Mouse (Mus musculus): ENCODE data around the gene Cyp26c1.

The Cyp26c1 gene

DNA sequence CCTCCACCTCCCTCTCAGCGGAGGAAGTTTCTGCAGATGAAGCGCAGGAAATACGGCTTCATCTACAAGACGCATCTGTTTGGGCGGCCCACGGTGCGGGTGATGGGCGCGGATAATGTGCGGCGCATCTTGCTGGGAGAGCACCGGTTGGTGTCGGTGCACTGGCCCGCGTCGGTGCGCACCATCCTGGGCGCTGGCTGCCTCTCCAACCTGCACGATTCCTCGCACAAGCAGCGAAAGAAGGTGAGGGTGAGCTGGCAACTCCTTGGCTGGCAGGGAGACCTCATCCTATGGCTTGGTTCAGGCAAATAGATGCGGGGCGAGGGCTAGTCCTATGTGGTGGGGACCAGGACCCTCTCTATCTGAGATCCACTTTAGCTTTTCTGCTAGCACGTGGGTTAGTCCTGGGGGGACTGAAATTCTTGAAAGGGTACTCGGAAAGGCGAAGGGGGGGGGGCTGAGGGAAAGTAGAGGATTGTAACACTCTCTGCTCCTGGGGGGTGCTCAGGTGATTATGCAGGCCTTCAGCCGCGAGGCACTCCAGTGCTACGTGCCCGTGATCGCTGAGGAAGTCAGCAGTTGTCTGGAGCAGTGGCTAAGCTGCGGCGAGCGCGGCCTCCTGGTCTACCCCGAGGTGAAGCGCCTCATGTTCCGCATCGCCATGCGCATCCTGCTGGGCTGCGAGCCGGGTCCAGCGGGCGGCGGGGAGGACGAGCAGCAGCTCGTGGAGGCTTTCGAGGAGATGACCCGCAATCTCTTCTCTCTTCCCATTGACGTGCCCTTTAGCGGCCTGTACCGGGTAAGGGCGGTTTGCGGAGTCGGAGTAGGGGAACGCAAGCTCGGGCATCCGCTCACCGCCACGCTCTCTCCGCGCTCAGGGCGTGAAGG lies 13.1 kb downstream of the Cyp26c1 start:
- no peak for DNase-seq (ENCODE audit: low spot score in 2 of 2)

DNA sequence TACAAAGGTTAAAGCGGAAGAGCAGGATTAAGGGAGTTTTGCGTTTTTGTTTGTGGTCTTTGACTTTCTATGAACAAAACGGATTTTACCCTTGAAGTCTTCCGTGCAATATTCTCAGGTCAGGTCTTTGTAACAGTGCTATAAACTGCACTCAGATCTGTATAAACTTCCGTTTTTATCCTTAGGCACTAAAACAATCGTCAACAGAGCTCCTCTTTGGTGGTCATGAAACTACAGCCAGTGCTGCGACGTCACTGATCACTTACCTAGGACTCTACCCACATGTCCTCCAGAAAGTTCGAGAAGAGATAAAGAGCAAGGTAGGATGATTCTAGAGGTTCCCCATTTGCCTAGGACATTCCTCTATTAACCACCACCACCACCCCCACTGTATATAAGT lies 14.3 kb downstream of the Cyp26c1 start:
- DNase-seq (ENCODE audit: low spot score in 2 of 2), result no peak

DNA sequence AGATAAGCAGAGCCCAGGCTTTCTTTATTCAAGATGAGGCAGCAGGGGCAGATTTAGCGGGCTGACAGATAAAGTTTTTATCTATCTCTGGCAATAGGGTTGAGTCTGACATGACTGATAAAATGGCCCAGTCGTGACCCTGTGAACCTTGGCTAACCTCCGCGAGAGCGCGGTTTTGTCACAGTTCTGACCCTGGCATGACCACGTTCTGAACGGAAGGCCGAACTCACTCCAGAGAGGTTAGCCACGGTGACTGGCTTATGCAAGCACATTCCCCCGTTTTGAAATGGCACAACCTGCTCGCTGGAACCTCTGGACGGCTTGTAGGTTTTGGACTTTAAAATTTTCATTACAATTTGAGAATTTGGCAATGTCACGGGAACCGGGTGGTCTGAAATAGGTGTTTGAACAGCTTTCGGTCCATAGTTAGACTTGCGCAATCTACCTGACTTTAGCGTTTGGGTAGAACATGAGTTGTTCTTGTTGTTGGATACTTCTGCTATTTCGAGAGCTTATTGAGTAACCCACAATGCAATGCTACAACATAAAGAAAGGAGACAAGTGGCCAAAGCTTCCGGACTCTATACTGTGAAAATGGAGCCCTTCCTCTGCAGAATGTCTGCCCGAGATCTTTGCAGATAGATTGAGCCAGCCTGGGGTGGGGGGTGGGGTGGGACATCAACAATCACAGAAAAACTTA lies 17.1 kb downstream of the Cyp26c1 start:
- no peak for DNase-seq (ENCODE audit: low spot score in 2 of 2)

DNA sequence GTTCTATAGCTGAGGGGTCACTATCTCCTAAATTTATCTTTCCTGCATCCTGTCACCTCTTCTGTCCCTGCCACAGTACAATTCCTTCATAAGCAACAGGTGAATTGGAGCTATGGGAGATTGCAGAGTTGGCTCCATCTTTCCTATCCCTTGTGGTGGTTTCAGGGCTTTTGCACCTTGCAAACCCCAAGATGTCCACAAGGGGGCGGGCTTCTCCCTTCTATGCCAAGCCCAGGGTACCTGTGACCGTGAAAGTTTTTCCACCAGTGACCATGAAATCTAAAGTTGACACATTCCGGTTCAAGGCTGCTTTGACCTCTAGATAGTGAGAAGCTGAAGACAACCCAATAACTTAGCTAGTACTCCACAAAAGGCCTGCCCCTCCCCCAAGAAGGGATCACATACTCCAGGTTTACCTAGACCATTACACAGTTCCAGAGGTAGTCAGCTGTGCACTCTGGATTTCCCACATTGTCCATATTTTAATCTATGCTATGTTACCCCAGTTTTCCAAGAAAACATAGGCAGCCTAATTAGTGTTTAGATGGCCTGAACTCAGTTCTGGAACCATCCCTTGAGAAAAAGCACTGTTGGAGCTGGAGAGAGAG lies 18.6 kb downstream of the Cyp26c1 start:
- peak; percentile 41 to 65 for DNase-seq (ENCODE audit: low spot score in 2 of 2)

DNA sequence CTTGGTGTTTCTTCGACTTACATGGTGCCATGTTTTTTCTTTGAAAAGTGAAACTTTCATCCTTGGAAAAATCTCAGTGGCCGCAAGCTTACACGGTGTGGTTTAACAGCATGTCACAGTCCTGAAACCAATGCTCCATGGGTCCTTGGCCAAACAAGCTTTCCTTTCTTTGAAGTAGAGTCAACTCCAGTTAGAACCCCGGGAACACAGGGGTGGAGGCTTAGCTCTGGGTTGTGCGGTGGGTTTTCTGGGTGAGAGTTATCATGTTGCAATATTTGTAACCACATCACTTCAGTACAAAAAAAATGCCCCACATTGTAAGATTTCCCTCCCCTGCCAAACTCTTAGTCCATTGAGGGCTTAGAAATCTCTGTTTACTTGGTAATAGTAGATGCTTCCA lies 20.3 kb downstream of the Cyp26c1 start:
- no peak for DNase-seq (ENCODE audit: low spot score in 2 of 2)

DNA sequence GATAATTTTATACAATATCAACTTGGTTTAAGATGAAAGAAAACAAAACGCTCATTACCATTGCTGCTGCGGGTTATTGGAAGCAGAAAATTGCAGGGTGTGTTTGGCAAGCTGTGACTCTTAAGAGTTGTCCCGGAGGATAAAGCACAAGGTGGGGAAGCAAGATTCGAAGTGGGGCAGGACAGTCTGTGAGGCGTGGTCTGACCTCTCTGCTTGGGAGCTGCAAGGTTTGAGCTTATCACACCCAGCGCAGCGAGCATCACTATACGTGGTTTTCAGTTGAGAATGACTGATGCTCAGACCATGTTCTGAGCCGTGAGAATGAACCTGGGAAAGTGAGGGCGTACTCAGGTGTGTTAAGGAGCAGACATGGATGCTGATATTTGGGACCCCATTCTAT lies 29.3 kb downstream of the Cyp26c1 start:
- DNase-seq (ENCODE audit: low spot score in 2 of 2), result no peak

DNA sequence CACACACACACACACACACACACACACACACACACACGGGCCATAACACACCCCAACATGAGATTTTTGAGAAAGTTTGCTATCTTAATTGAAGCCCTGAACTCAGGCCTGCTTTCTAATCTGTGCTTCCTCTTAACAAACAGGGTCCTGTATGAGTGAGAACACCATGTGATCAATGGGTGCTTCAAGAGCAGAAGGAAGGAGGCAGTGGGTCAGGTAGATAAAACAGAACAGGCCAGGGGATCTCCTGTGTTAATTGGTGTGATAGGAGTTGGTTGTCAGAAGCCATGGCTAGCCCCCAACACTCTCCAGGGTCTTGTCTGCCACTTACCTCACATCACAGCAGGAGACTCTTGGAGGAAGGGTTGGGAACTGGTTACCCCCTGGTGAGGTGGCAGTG lies 30.6 kb downstream of the Cyp26c1 start:
- DNase-seq (ENCODE audit: low spot score in 2 of 2), result no peak

DNA sequence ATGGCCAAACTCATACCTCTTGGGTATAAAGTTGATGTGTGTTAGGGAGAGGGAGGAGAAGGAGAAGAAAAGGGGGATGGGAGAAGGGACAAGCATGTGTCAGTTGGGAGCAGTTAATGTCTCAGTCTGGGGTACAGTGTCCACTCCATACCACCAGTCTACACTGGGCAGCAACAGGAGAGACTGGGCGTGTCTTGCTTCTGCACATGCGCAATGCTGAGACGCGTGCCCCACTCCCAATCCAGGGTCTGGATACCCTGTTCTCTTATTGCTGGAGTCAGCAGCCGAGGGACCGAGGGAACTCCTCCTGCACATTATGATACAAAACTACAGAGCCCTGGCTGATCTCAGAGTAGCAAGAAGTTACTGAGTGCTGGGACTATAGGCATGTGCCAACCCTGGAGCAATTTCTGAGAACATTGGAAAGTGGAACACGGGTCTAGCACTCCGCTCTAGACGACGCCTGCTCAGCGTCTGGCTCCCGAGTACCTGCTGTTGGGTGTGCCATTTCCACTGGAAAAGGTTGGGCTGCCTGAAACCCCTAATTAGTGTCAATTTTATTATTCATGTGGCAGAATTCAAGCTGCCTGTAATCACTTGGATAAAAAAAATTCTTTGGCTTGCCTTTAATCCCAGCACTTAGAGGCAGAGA lies 31.3 kb downstream of the Cyp26c1 start:
- DNase-seq (ENCODE audit: low spot score in 2 of 2), result no peak

DNA sequence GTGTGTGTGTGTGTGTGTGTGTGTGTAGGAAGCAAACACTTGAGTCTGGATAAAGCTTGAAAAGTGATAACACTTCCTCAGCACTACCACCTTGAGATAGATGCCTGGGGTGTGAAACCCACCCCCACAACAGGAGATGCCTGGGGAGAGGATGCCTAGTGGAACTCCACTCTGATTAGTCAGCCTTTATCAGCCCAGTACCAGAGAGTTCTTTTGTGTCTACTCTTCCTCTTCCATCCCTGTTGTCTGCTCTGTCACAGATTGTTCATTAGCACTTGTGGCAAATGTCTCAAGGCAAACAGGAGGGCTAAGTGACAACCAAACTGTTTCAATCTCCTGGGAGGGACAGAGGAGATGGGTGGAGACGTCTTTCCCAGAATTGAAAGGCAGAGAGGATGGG lies 33.8 kb downstream of the Cyp26c1 start:
- DNase-seq (ENCODE audit: low spot score in 2 of 2), result no peak

DNA sequence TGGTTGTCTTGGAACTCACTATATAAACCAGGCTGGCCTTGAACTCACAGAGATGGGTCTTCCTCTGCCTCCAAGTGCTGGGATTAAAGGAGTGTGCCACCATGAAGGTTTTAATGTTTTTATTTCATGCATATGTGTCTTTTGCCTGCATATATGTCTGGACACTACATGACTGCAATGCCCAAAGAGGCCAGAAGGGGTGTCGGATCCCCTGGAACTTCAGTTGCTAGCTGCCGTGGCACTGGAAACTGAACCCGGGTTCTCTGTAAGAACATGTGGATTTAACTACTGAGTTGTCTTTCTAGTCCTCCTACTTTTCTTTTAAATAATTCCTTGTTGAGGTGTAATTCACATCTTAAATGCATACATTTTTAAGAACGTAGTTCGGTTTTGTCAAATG lies 39.2 kb downstream of the Cyp26c1 start:
- DNase-seq (ENCODE audit: low spot score in 2 of 2), result no peak

DNA sequence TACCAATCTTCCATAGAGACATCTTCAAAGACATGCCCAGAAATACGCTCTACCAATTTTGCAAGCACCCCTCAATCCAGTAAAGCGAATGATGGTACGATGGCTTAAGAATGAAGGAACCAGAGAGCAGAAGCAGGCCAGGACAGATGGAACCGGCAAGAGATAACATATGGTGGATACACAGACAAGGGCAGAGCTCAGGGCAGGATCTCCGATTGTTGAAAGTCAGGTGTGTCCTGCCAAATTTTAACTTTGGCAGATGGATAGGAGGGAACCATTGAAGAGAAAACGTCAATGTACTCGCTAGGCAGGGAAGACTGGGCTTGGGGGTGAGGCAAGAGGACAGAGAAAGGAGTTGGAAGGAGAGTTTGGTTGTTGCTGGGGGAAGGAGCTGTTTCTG lies 41.2 kb downstream of the Cyp26c1 start:
- DNase-seq (ENCODE audit: low spot score in 2 of 2), result no peak

DNA sequence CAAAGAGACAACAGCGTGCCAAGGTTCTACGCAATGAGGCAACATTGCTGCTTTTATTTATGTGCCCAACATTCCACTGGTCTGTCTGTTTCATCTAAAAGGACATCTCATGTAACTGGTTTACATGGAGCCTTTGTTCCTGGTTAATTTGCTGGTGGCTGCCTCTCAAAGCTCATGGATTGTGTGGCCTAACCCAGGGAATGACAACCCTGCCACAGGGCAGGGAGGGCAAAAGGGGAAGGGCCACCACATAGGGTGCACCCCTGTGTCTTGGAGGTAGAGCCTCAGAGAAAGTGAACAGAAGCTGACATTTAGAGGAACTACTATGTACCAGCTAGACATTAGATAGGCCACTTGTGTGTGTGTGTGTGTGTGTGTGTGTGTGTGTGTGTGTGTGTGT lies 42.0 kb downstream of the Cyp26c1 start:
- no peak for DNase-seq (ENCODE audit: low spot score in 2 of 2)

DNA sequence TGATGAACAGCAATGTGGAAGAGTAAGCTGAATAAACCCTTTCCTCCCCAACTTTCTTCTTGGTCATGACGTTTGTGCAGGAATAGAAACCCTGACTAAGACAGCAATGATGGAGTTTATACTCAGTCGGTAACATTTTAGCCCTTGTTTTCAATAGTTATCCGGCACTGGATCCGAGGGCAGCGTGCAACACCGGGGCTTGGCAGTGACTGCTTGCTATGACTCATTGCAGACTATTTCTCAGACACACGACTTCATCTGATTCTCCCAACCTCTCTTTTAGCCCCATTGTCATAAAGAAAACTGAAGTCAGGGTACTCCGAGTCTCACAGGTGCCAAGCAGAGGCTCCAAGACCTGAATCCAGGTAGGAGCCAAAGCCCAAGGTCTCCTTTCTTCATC lies 50.0 kb downstream of the Cyp26c1 start:
- no peak for DNase-seq (ENCODE audit: low spot score in 2 of 2)

DNA sequence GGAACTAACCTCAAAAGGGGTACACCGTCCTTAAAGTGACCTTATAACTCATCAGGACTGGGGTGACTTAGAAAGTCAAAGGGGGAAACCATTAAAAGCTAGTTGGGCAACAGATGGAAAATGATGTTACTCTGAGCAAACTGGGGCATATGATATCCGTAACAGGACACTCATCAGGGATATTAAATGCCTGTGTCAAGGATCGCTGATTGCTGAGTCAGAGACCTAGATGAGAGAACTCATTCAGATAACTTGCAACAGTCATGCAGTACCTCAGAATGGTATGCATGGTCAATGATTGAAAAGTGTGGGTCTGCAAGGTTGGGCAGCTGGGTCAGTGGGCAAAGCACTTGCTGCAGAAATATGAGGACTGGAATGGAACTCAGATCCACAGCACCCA lies 53.2 kb downstream of the Cyp26c1 start:
- no peak for DNase-seq (ENCODE audit: low spot score in 2 of 2)

DNA sequence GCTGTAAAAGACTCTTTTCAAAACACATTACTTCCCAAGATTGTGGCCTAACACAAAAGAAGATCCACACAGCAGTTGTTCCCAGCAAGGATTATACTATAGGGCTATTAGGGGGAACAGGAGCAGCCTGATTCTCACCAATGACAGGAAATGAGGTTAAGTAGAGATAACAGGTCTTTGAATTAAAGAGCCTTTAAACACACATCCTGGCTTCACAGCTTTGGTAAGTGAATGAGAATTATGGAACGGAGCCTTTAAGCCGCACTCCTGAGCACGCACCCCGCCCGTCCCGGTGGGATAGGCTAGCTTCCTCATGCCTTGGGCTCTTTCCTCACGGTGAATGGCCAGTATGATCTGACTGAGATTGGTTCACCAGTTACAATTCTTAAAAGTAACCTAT lies 54.7 kb downstream of the Cyp26c1 start:
- no peak for DNase-seq (ENCODE audit: low spot score in 2 of 2)
